Comparison of ENCODE assay signal across 29 mouse cellular contexts in genomic region chr6:83863538-83863937, GRCm38 (mm10).
"Had no signal": no experiment of that assay in that cellular context is flagged by ENCODE, and none has a peak within 500 bp of the region (broad histone marks: within the 10 kb centered on the region; RNA-seq: fewer than 3 reads in every experiment).

No protein-coding gene starts in this region.

- H3K9ac ChIP-seq: heart, embryonic 13.5 days; heart, embryonic 15.5 days; hindbrain, embryonic 13.5 days; hindbrain, embryonic 15.5 days; kidney, embryonic 15.5 days; limb, embryonic 12.5 days; liver, embryonic 14.5 days had no signal

- H3K36me3 ChIP-seq: heart, embryonic 13.5 days; heart, embryonic 15.5 days; hindbrain, embryonic 10.5 days; hindbrain, embryonic 13.5 days; hindbrain, embryonic 15.5 days; kidney, embryonic 15.5 days; limb, embryonic 10.5 days; limb, embryonic 12.5 days had no signal

- H3K9me3 ChIP-seq: heart, embryonic 13.5 days; heart, embryonic 15.5 days; hindbrain, embryonic 10.5 days; hindbrain, embryonic 13.5 days; hindbrain, embryonic 15.5 days; kidney, embryonic 15.5 days; limb, embryonic 10.5 days; limb, embryonic 12.5 days had no signal

- H3K27ac ChIP-seq: gastrocnemius, adult 2 months; heart, adult 2 months; heart, embryonic 13.5 days; heart, embryonic 15.5 days; hindbrain, embryonic 10.5 days; hindbrain, embryonic 13.5 days; hindbrain, embryonic 15.5 days; hindbrain, postnatal 0 days; kidney, embryonic 15.5 days; kidney, postnatal 0 days; left cerebral cortex, adult 2 months; limb, embryonic 10.5 days; limb, embryonic 12.5 days; liver, embryonic 14.5 days had no signal

- H3K4me3 ChIP-seq: gastrocnemius, adult 2 months; heart, adult 2 months; heart, embryonic 13.5 days; heart, embryonic 15.5 days; hindbrain, embryonic 10.5 days; hindbrain, embryonic 13.5 days; hindbrain, embryonic 15.5 days; kidney, embryonic 15.5 days; left cerebral cortex, adult 2 months; limb, embryonic 10.5 days; limb, embryonic 12.5 days had no signal

- DNase-seq: gastrocnemius, adult 2 months; gastrocnemius, postnatal 10 days; gastrocnemius, postnatal 25 days; heart, adult 2 months; heart, postnatal 14 days; heart, postnatal 36 days; kidney, adult 11 months; kidney, adult 2 months; kidney, adult 9 months; kidney, postnatal 14 days; kidney, postnatal 36 days; layer of hippocampus, adult 9-11 months; liver; lung, adult 18-20 months had no signal

- H3K27me3 ChIP-seq: heart, embryonic 13.5 days; heart, embryonic 15.5 days; kidney, embryonic 15.5 days had no signal

- ATAC-seq: hindbrain, postnatal 0 days; intestine, embryonic 16.5 days had no signal

- H3K4me2 ChIP-seq: heart, embryonic 11.5 days; heart, embryonic 13.5 days; heart, embryonic 15.5 days; hindbrain, embryonic 13.5 days; hindbrain, embryonic 15.5 days; kidney, embryonic 15.5 days; limb, embryonic 12.5 days; liver, embryonic 11.5 days had no signal
